Mouse (Mus musculus): ENCODE data around the gene Iffo2. TPM values are rescaled to one million over a fixed set of nuclear protein-coding genes. Genes with fewer than 3 reads are reported as not detected.
A peak's percentile ranks its signal among the peaks of the same experiment; 100 is the strongest.

Iffo2 gene
- polyA plus RNA-seq, 1 experiment = 3.6 TPM

GRCm38 (mm10) chr4:139650907-139651306 is 120.6 kb downstream of the Iffo2 start:
- Histone ChIP-seq H3K4me1 (ENCODE audit: control insufficient read depth, insufficient read depth, low read length) (no peaks in the 10 kb centered on the region), H3K27me3 (replicated peaks; ENCODE audit: control insufficient read depth, insufficient read depth, low read length) (no peaks in the 10 kb centered on the region), H3K27ac (ENCODE audit: insufficient read depth, low read depth, low read length) (no peak overlapping the region), H3K4me3 (ENCODE audit: insufficient read depth, low read depth, low read length) (no peak overlapping the region), H3K36me3 (ENCODE audit: control insufficient read depth, insufficient read depth, low read length) (peaks cover 9% of the 10 kb centered on the region; the same call in 1 of the 2 replicates)
- TF ChIP-seq POLR2A (IDR thresholded peaks at IDR 0.05; ENCODE audit: low read depth, low read length) (no peak), CTCF (conservative IDR thresholded peaks at IDR 0.05; ENCODE audit: insufficient read depth, insufficient read length, low read depth, low read length) (no peak)
- WGBS = 48% methylated on average over 11 of the region's 11 CpGs
- DNase-seq = no peak

- Histone ChIP-seq H3K27ac (ENCODE audit: insufficient read depth, low read depth, low read length) (no peak within 1 kb of the TSS), H3K36me3 (ENCODE audit: control insufficient read depth, insufficient read depth, low read length) (peaks cover 5% of the 10 kb centered on the region; the same call in 1 of the 2 replicates), H3K27me3 (replicated peaks; ENCODE audit: control insufficient read depth, insufficient read depth, low read length) (no peaks in the 10 kb centered on the region), H3K4me1 (ENCODE audit: control insufficient read depth, insufficient read depth, low read length) (no peaks in the 10 kb centered on the region), H3K4me3 (ENCODE audit: insufficient read depth, low read depth, low read length) (no peak within 1 kb of the TSS)
- 75% methylated on average over 8 of the region's 8 CpGs for WGBS
- TF ChIP-seq POLR2A (IDR thresholded peaks at IDR 0.05; ENCODE audit: low read depth, low read length) (no peak), CTCF (conservative IDR thresholded peaks at IDR 0.05; ENCODE audit: insufficient read depth, insufficient read length, low read depth, low read length) (no peak)
- DNase-seq = no peak
Observed at GRCm38 (mm10) chr4:139653238-139653637, 122.9 kb downstream of the Iffo2 start, which contains the start of gene Tas1r2. Gene Tas1r2, plus strand, starts transcription at chr4:139653538.

GRCm38 (mm10) chr4:139661897-139662296 is 131.5 kb downstream of the Iffo2 start:
- Histone ChIP-seq H3K27ac (ENCODE audit: insufficient read depth, low read depth, low read length) (no peak overlapping the region), H3K27me3 (replicated peaks; ENCODE audit: control insufficient read depth, insufficient read depth, low read length) (no peaks in the 10 kb centered on the region), H3K4me1 (ENCODE audit: control insufficient read depth, insufficient read depth, low read length) (no peaks in the 10 kb centered on the region), H3K36me3 (ENCODE audit: control insufficient read depth, insufficient read depth, low read length) (no peaks in the 10 kb centered on the region), H3K4me3 (ENCODE audit: insufficient read depth, low read depth, low read length) (no peak overlapping the region)
- TF ChIP-seq POLR2A (IDR thresholded peaks at IDR 0.05; ENCODE audit: low read depth, low read length) (no peak), CTCF (conservative IDR thresholded peaks at IDR 0.05; ENCODE audit: insufficient read depth, insufficient read length, low read depth, low read length) (no peak)
- WGBS = 85% methylated on average over 14 of the region's 14 CpGs
- no peak for DNase-seq

- Histone ChIP-seq H3K4me1 (ENCODE audit: control insufficient read depth, insufficient read depth, low read length) (peaks cover 4% of the 10 kb centered on the region; the same call in 1 of the 2 replicates), H3K4me3 (ENCODE audit: insufficient read depth, low read depth, low read length) (no peak overlapping the region), H3K36me3 (ENCODE audit: control insufficient read depth, insufficient read depth, low read length) (no peaks in the 10 kb centered on the region), H3K27me3 (replicated peaks; ENCODE audit: control insufficient read depth, insufficient read depth, low read length) (no peaks in the 10 kb centered on the region), H3K27ac (ENCODE audit: insufficient read depth, low read depth, low read length) (no peak overlapping the region)
- WGBS = 49% methylated on average over 6 of the region's 6 CpGs
- TF ChIP-seq POLR2A (IDR thresholded peaks at IDR 0.05; ENCODE audit: low read depth, low read length) = no peak
- no peak for TF ChIP-seq CTCF (conservative IDR thresholded peaks at IDR 0.05; ENCODE audit: insufficient read depth, insufficient read length, low read depth, low read length)
- peak; percentile 77 for DNase-seq
Observed at GRCm38 (mm10) chr4:139667632-139668031, 137.3 kb downstream of the Iffo2 start.

GRCm38 (mm10) chr4:139669847-139670246 is 139.5 kb downstream of the Iffo2 start:
- peak; percentile 62 for DNase-seq
- H3K4me1 ChIP-seq (ENCODE audit: control insufficient read depth, insufficient read depth, low read length) = peaks cover 4% of the 10 kb centered on the region; the same call in 1 of the 2 replicates
- whole genome bisulfite sequencing = 9% methylated on average over 6 of the region's 6 CpGs
- H3K36me3 ChIP-seq (ENCODE audit: control insufficient read depth, insufficient read depth, low read length) = no peaks in the 10 kb centered on the region
- TF ChIP-seq POLR2A (IDR thresholded peaks at IDR 0.05; ENCODE audit: low read depth, low read length) = no peak
- peak; percentile 92 for TF ChIP-seq CTCF (conservative IDR thresholded peaks at IDR 0.05; ENCODE audit: insufficient read depth, insufficient read length, low read depth, low read length)
- no peaks in the 10 kb centered on the region for H3K27me3 ChIP-seq (replicated peaks; ENCODE audit: control insufficient read depth, insufficient read depth, low read length)
- H3K27ac ChIP-seq (ENCODE audit: insufficient read depth, low read depth, low read length) = no peak overlapping the region
- no peak overlapping the region for H3K4me3 ChIP-seq (ENCODE audit: insufficient read depth, low read depth, low read length)

Other genes starting within 250 kb of the Iffo2 start
- gene Pqlc2, start 219.8 kb upstream of the Iffo2 start, polyA plus RNA-seq (2012; rRNA removed) = 63.3 and 71.7 TPM in 2 replicates
- gene Akr7a5, start 219.8 kb upstream of the Iffo2 start, polyA plus RNA-seq (2012; rRNA removed) = 245 and 280 TPM in 2 replicates
- gene Mrto4, start 178.0 kb upstream of the Iffo2 start, polyA plus RNA-seq (2012; rRNA removed) = 16.3 and 21.2 TPM in 2 replicates
- 29.2 and 31.4 TPM in 2 replicates for gene Emc1, start 178.0 kb upstream of the Iffo2 start, polyA plus RNA-seq (2012; rRNA removed)
- 129 and 168 TPM in 2 replicates for gene Ubr4, start 177.9 kb upstream of the Iffo2 start, polyA plus RNA-seq (2012; rRNA removed)
- 0.02 and 0.08 TPM in 2 replicates for gene Gm21969, start 72.6 kb downstream of the Iffo2 start, polyA plus RNA-seq (2012; rRNA removed)
- gene Aldh4a1, start 92.3 kb downstream of the Iffo2 start, polyA plus RNA-seq (2012; rRNA removed) = 517 and 605 TPM in 2 replicates
- 0.08 and 0.14 TPM in 2 replicates for gene Tas1r2, start 123.0 kb downstream of the Iffo2 start, polyA plus RNA-seq (2012; rRNA removed)